Mouse (Mus musculus) c-Kit-positive CD71-positive TER-119-positive erythroid progenitor cells, embryonic 14.5 days (primary cell): ENCODE data around the gene Nup133.
A peak's percentile ranks its signal among the peaks of the same experiment; 100 is the strongest.
"Not testable (repeated sequence)": the region's sequence is repeated elsewhere in the genome, so short reads cannot be mapped to it uniquely, and the experiment has no call there.

Source experiments
- DNase-seq: peaks from one replicate; pipeline ENCODE4 v3.0.0-alpha.2; 2013; ENCODE audit warnings: low spot score

The Nup133 gene

DNA sequence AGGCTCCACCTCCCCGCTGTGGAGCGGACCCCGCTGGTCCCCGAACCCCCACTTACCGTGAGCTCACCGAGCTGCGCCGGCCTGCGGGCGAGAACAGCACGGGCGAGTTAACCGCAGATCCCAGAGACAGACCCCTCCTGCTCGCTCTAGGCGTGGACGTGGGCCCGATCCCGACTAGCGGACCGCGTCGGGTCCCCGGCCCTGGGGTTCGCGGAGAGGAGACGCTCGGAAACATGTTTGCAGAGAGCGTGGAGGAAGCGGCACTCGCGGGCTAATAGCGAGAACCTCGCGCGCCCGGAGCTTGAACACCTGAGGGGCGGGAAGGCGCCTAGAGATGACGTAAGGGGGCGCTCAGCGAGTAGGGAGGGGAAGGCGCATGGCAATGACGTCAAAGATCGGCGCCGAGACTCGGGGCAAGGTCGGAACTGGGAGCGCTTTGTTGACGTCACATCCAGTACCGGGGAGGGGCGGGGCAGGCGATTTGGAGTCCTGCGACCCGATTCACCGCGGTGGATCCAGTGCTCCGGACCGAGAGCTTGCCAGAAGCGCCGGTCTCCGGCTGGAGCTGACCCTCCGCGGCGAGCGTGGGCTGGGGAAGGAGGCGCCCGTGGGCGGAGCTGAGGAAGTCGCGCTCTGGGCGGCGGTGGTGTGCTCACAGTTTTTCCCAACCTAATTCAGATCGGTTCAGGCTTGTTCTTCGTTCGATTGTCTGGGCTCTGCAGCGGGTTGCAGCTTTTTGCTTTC, at the start of gene Nup133:
Gene Nup133 (minus strand): TSS at position 324 of the 744 bp plus-strand sequence.
- DNase-seq: peak; percentile 99

DNA sequence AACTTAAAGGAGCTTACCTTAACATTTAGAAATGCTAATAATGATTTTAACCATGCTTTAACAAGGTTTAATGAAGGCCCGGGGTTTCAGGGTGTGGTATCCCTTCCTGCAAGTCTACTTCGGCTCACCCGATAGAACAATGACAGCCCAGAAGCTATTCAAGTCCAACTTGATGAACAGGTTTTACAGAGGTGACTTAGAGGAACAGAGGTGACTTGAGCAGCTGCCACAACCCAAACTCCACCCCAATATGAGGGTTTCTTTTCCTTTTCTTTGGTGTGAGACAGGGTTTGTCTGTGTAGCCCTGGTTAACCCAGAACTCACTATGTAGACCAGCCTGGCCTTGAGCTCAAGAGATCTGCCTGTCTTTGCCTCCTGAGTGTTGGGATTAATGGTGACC, 44.9 kb upstream of the Nup133 start:
- DNase-seq: no peak

DNA sequence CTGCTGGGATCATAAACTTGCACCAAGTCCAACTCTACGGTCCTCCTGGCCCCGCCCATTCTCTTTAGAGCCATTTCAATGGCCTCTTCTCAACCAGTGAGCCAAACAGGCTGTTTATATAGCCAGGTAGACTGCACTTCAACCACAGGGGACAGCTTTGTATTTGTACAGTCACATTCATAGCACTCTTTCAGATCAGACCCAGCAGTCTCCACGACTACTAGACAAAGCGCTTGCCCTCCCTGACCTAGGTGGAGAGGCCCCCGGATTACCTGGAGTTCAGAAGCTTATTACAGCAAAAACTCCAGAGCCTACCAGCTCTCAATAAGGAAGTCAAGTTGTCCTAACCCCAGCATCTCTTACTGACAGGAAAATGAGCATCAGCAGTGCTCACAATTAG, 44.5 kb upstream of the Nup133 start:
- no peak for DNase-seq

DNA sequence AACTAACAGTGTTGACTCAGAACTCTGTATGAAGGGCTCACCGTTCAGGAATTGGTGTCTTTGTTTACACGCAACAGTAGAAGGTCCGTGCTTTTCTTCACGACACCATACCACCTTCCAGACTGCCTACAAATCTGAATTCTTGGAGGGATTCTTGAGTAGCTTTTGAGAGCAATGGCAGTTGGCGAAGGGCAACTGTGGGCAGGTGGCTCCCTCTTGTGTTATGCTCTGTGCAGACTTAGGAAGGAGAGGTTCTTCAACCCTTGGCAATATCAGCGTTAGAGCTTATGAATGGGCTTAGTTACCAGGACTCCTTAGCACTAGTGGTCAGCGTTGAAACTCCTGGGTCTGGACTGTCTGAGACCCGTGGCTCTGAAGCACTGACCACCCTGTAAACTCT, 43.5 kb upstream of the Nup133 start:
- DNase-seq: no peak

DNA sequence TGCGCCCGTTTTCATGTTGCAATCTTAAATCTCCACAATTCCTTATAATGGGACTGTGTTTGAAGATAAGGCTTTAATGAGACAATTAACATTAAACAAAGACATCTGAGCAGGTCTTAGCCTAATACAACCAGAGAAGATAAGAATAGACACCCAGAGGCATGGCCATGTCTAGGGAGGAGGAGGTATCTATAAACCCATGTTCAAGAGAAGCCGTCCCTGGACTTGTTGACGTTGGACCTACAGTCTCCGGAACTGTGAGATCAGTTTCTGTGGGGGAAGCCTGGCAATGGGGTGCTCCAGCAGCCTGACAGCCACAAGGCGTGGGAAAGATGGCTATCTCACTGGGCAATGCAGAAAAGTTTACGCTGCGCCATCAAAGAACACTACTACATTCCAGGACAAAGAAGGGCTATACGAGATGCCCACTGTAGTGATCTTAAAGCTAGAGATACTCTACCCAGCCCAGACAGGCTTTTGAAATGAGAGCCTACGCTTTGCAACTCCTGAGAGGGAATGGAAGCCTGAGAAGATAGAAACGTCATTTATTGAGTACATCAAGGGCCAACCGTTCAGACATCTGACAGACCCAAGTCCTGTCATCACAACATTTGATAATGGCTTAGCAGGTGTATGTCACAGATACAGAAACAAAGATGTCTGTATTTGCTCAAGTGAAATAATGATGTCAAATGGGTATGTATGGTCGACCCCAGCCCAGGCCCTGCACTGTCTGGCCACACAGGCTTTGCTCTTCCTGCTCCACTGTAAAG, 41.4 kb upstream of the Nup133 start:
- peak; percentile 71 for DNase-seq

DNA sequence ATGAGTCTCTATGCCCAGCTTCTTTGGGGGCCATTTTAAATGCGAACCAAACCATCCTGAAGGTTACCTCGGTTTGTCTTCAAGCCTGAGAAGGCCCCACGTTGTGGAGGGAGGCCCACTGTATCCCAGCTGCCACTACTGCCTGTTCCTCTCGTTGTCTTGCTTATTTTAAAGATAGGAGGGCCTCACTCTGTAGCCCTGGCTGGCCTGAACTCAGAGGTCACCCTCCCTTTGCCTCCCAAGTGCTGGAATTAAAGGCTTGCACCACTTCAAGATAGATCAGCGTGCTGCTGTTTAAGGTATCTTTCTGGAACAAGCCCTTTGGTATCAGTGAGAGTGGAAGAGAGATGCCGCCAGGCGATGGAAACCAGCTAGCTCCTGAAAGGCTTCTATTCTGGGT, 40.1 kb upstream of the Nup133 start:
- DNase-seq: no peak

DNA sequence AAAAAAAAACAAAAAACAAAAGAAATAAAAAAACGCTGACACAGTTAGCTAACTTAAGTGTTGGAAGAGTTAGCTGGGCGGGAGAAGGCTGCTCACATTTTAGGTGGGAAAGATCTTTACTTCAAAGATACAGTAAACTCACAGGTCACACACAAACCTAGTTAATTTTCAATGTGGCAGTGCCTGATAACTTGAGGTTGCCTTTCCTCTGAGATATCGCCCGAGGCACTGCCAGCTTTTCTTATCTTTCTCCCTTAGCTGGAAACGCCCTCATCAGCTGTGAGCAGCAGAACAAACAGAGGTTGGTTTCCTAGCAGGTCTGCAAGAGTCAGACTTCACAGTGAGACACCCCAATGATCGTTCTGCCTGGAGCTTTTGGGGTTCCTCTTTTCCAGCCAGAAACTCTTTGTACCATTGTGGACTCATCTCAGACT, 39.6 kb upstream of the Nup133 start:
- peak; percentile 93 for DNase-seq

DNA sequence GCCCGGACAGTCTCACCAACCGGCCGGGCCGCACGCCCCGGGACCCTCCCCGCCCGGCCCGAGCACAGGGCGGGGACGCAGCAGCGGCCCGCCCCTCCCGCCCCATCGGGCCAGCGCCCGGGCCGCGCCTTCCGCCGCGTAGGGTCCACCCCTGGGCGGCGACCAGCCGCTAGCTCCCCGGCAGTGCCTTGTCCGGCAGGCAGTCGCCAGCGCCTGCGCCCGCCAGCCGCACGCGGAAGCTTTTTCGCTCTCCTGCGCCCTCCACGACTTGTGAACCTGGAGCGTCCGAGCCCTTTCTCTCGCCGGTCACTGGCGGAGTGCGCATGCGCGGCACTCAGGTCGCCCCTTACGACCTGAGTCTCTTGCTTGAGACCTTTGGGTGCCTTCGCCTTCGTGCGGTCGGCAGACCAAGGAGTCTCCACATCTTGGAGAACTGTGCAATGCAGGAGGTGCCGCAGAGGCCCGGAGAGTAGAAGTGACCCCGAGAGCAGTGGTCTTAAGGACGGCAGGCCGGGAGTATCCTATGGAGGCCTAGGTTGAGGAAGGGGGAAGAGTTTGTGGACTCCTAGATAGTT, 33.8 kb upstream of the Nup133 start, which contains the start of gene Abcb10:
Gene Abcb10 (minus strand): TSS at position 297 of the 575 bp plus-strand sequence.
- peak; percentile 76 for DNase-seq

DNA sequence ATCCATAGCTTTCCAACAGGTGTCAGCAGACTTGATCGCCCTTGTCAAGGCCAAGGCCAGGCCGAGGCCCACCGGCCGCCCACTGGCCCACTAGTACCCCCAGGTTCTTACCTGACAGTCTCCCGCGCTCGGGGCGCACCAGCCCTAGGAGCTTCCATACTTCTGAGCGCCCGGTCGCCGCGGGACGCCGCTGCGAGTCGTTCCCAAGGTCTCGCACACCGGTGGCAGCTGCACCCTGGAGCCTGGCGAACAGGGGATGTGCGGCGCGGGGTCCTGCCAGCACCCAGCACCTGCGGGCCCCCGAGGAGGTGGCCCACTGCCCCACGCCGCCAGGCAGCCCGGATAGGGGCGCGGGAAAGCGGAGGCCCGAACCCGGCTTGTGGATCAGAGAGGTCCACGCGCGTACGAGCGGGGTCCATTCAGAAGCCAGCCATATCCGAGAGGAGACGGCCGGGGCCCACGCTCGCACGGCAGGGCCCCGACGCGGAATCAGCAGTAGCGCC, 33.3 kb upstream of the Nup133 start:
- no peak for DNase-seq

DNA sequence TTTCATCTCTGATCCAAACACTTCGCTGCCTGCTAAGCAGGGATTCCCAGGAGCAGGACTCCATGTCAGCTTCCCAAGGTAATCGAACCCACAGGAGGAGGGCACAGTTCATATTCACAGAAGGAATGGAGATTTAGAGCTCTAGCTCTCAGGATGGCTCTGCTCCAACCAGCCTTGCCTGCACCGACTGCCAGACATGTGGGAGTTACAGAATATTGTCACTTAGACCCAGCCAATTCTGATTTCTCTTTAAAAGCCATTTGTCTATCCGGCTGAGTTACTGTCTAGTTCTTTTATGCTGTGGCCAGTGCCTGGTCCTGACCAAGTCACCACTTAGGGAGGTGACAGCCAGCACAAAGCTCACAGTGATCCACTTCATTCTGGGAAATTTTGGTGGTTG, 32.6 kb upstream of the Nup133 start:
- no peak for DNase-seq

DNA sequence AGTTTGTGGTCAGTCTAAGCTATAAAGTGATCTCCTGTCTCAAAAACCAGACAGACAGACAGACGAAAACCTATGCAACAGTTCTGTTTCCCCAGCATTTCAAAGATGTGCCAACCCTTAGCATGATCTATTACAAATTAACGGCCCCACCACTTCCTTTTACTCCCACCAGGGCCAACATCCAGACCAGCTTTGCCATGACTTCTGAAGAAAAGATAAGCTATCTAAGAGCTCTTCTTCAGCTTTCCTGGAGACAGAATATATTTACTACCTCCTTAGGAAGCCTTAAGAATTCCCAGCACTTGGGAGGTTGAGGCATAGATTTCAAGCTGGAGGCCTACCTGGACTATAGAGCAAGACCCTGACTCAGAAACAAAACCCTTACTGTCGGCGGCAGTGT, 31.2 kb upstream of the Nup133 start:
- DNase-seq: no peak

DNA sequence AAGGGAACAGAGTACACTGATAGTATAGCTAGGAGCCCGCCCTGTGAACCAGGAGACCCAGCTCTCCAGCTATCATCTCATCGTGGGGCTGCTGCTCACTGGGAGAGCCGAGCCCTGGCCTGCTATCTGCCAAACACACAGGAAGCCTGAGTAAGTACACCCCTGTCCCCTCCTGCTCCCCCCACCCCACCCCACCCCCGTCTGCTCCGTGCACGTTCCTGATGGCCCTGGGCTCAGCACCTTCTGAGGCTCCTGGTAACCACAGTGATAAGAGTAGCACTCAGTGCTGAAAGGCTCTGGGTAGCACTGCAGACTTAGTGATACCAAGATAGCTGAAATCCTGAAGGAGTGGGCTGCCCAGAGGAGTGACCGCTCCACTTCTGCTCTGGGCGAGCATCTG, 29.9 kb upstream of the Nup133 start:
- DNase-seq: peak; percentile 86

DNA sequence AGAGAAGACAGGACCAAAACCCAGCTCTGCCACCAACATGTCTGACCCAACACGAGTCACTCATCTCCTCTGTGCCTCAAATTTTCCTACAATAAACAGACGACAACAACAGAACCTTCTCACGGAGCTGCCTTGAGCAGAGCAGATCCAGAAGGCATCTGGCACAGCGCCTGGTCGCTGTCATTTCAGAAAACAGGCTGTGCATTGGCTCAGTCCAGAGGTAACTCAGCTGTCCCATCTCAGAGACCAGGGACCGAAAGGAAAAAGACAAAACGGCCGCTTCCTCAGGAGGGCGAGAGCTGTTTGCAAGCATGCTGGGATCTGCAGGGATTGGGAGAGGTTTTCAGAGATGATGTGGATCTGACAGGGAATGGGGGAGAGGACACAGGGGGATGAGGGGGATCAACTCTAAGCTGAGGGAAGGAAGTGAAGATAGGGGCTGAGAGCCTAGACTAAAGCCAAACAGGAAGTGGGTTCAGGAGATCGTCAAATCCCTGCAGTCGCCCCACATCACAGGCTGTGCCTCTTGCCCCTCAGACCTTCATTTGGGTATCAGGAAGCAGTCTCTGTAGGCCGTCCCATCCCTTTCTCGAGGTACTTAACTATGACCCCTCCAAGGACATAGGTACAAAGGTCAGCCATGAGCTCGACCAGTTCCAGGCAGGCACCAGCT, 29.2 kb upstream of the Nup133 start:
- DNase-seq: no peak

DNA sequence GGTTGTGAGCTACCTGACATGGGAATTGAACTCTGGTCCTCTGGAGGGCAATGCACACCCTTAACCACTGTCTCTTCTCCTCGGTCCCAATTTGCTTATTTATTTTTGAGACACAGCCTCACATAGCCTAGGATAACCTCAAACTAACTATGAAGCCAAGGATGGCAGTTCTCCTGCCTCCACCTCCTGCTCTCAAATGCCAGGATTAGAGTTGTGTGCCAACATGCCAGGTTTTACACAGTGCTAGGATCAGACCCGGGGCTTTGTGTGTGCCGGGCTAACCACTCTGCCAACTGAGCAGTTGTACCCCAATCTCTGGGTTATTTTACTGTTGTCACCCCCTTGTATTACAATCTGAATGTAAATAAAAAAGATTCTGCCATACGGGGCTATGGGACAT, 28.4 kb upstream of the Nup133 start:
- DNase-seq: no peak

DNA sequence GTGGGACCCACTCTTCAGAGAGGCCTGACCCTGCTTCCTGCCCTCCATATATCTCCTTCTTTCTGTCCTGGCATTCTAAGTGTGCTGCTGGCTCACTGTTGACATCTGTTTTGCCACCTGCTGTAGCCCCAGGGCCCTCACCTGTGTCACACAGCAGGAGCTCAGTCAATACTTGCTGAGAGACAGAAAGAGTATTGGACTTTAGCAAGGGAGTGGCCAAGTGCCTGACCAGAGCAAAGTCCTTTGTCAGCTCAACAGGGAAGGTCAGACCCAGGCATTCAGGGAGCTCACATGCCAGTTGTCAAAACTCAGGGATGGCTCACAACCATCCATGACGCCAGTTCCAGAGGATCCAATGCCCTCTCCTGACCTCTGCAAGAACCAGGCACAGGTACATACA, 24.4 kb upstream of the Nup133 start:
- DNase-seq: no peak

DNA sequence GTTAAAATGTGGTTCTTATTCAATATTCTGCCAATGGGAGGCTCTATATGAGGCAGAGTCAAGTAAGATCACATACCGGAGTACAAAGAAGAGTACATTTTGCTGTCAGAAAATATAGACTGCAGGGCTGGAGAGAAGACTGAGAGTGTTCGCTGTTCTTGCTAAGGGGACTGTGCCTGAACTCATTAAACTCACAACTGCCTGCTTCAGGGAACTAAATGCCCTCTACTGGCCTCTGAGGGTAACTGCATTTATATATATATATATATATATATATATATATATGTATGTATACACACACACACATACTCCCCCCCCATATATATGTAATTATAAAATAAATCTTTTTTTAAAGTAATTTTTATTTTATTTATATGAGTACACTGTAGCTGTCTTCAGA, 17.8 kb upstream of the Nup133 start:
- DNase-seq: no peak

DNA sequence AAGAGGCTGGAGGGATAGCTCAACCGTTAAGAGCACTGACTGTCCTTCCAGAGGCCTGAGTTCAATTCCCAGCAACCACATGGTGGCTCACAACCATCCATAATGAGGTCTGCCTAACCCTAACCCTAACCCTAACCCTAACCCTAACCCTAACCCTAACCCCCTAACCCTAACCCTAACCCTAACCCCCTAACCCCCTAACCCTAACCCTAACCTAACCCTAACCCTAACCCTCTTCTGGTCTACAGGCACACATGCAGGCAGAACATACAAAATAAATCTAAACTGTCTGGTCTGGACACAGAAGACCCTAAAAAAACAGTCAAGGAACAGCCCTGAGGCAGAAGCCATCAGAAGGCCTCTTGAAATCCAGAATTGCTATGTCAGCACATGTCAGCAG, 12.3 kb upstream of the Nup133 start:
- DNase-seq: no peak

DNA sequence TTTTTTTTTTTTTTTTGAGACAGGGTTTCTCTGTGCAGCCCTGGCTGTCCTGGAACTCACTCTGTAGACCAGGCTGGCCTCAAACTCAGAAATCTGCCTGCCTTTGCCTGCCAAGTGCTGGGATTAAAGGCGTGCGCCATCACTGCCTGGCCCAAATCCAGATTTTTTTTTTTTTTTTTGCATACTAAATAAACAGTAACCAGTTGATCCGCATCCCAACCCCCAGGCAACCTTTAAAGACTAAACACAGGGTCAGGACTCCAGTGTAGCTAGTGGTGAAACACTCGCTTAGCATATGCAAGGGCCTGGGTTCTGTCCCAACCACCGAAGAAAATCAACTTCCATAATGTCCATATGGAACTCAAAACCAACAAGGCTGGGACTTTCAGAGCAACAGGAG, 11.5 kb upstream of the Nup133 start:
- DNase-seq: not testable (repeated sequence)

DNA sequence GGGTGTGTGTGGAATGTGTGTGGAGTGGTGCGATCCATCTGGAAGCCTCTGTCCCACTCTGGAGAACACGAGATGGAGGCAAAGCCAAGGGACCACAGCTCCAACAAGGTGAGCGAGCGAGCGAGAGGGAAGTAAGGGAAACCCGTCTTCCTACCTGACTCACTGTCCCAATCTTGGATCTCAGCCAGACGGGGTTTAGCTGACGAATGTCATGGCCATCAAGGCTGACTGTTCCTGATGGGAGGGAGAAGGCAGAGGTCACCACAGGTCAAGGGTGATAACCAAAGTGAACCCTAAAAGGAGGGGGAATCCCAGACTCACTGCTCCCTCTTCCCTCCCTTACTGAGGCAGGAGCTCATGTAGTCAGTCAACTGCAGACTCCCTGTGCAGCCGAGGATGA, 11.0 kb upstream of the Nup133 start:
- no peak for DNase-seq

DNA sequence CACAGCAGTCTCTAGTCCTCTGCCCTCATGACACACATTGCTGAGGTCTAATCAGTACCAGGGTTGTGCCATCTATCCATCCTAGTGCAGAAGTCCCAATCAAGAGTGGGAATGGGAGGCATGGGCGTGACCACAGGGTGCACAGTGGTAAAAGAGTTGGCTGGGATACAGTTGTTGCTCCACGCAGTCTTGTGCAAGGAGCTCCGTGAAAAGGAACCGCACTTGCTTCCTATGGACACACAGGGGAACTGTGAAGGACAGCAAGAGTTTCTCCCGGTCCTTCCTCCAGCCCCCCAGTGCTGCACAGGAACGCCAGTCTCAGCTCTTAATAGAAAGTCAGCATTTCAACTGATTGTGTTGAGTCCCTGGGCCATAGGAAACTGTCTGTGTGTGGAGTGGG, 10.4 kb upstream of the Nup133 start:
- no peak for DNase-seq

DNA sequence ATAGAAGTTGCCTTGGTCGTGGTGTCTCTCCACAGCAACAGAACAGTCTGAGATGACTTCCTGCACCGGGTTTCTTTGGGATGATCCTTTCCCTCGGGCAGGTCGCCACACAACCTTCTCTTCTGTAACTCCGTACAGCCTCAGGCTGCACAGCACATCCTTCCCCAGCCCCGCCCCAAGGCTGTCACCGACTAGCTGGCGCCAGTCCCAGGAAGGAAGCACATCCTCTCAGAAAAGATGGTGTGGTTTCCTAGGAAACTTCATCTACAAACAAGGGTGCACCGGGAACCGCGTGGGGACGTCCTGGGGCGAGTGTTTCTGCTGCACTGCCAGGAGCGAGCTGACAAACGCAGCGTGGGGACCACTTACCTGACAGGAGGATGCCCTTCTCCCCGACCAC, 9.1 kb upstream of the Nup133 start:
- no peak for DNase-seq

DNA sequence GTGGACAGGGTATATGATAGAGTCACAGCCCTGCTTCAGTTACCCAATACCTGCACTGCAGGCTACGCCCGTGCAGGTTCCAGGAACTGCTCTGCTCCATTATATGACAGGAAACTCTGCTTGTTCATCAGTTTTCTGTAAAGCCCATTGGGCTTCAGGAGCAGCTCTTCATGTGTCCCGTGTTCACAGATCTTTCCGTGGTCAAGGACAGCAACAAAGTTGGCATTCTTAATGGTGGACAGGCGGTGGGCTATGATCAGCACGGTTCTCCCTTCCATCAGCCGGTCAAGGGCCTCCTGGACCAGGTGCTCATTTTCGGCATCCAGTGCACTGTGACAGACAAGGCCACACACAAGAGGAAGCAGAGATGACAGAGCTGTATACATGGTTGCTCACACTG, 5.2 kb upstream of the Nup133 start:
- no peak for DNase-seq
